Mouse (Mus musculus) midbrain, embryonic 16.5 days (tissue): ENCODE results near the gene Fam227a. TPM values are rescaled to one million over a fixed set of nuclear protein-coding genes. Genes with fewer than 3 reads are reported as not detected.

Source experiments
- ATAC-seq: fragments of 200-750 bp; cut with Nextera tagmentation; 2 replicates; pipeline ENCODE4 v1.8.0; 2017; ENCODE audit warnings: moderate TSS enrichment
- H3K27ac ChIP-seq: fragments of 300-500 bp; sonication (generic); 2 replicates; pipeline ENCODE4 v1.5.1; 2014; ENCODE audit warnings: mild to moderate bottlenecking, low read length, mixed read lengths
- H3K27me3 ChIP-seq: fragments of 300-500 bp; sonication (generic); 2 replicates; pipeline ENCODE4 v1.6.1; 2014; ENCODE audit warnings: low read depth, low read length, mixed read lengths; ENCODE audit not compliant: control insufficient read depth, insufficient read depth
- H3K36me3 ChIP-seq: fragments of 300-500 bp; sonication (generic); 2 replicates; pipeline ENCODE4 v1.6.1; 2014; ENCODE audit warnings: mild to moderate bottlenecking, low read length, moderate library complexity, mixed read lengths; ENCODE audit not compliant: control insufficient read depth, insufficient read depth
- H3K4me1 ChIP-seq: fragments of 300-500 bp; sonication (generic); 2 replicates; pipeline ENCODE4 v1.6.1; 2014; ENCODE audit warnings: mild to moderate bottlenecking, low read length, mixed read lengths; ENCODE audit not compliant: control insufficient read depth, insufficient read depth
- H3K4me2 ChIP-seq: fragments of 300-500 bp; sonication (generic); 2 replicates; pipeline ENCODE4 v1.6.1; 2014; ENCODE audit warnings: mild to moderate bottlenecking, low read length, mixed read lengths
- H3K4me3 ChIP-seq: fragments of 300-500 bp; sonication (generic); 2 replicates; pipeline ENCODE4 v1.5.1; 2014; ENCODE audit warnings: low read depth, mild to moderate bottlenecking, low read length, moderate library complexity, mixed read lengths
- H3K9ac ChIP-seq: fragments of 300-500 bp; sonication (generic); 2 replicates; pipeline ENCODE4 v1.6.1; 2014; ENCODE audit warnings: low read depth, low read length, mixed read lengths
- H3K9me3 ChIP-seq: fragments of 300-500 bp; sonication (generic); replicated peaks from 2 replicates; pipeline ENCODE4 v1.6.1; 2014; ENCODE audit warnings: mild to moderate bottlenecking, low read length, mixed read lengths; ENCODE audit not compliant: control insufficient read depth, poor library complexity, severe bottlenecking
- WGBS: fragments of 180-500 bp; shearing (Covaris S2); extraction: QIAGEN DNeasy Blood & Tissue Kit; methylation state at CpG from one replicate; pipeline ENCODE4 v1.1.7; 2014; 5-methylcytosine and 5-hydroxymethylcytosine counted together
- polyA plus RNA-seq: library from polyadenylated mRNA; unstranded; fragments of >200 nt; fragmentation: Nextera tagmentation; extraction: Ambion mirVana; gene quantifications from 2 replicates; pipeline ENCODE4 v1.2.1, GENCODE M21; 2015

The Fam227a gene
- 4.0 and 5.1 TPM in 2 replicates for polyA plus RNA-seq

GRCm38 (mm10) chr15:79658531-79659375 lies at the start of gene Fam227a, which contains the start of gene Cby1:
Gene Fam227a, minus strand, starts transcription at chr15:79658956.
Gene Cby1, plus strand, starts transcription at chr15:79659199.
- under 1% methylated on average over 55 of the region's 55 CpGs for WGBS
- Histone ChIP-seq H3K4me1 (peaks cover 10% of the 10 kb centered on the region), H3K9me3 (no peaks in the 10 kb centered on the region), H3K27me3 (no peaks in the 10 kb centered on the region), H3K4me3 (peak within 1 kb of the TSS; percentile 88), H3K36me3 (0 out of 2 replicates have a peak, but pooled peaks cover 2% of the 10 kb centered on the region), H3K9ac (peak within 1 kb of the TSS; percentile 92), H3K27ac (peak within 1 kb of the TSS; percentile 99), H3K4me2 (peak within 1 kb of the TSS; percentile 87)
- peak; percentile 89 for ATAC-seq

GRCm38 (mm10) chr15:79708229-79708822 lies 49.6 kb upstream of the Fam227a start:
- no peak for ATAC-seq
- 89% methylated on average over 5 of the region's 5 CpGs for WGBS
- peaks cover 29% of the 10 kb centered on the region for H3K36me3 ChIP-seq

GRCm38 (mm10) chr15:79706603-79707214 lies 48.0 kb upstream of the Fam227a start:
- peaks cover 19% of the 10 kb centered on the region for H3K36me3 ChIP-seq
- no peaks in the 10 kb centered on the region for H3K4me1 ChIP-seq
- no peaks in the 10 kb centered on the region for H3K27me3 ChIP-seq
- no peak overlapping the region for H3K27ac ChIP-seq
- WGBS: 85% methylated on average over 17 of the region's 17 CpGs
- H3K4me3 ChIP-seq: no peak overlapping the region
- ATAC-seq: no peak
- H3K4me2 ChIP-seq: no peak overlapping the region
- no peaks in the 10 kb centered on the region for H3K9me3 ChIP-seq
- H3K9ac ChIP-seq: no peak overlapping the region

More at GRCm38 (mm10) chr15:79708229-79708822, 49.6 kb upstream of the Fam227a start:
- Histone ChIP-seq H3K27me3 (no peaks in the 10 kb centered on the region), H3K4me1 (no peaks in the 10 kb centered on the region), H3K27ac (no peak overlapping the region), H3K9me3 (no peaks in the 10 kb centered on the region), H3K4me2 (no peak overlapping the region), H3K9ac (no peak overlapping the region), H3K4me3 (no peak overlapping the region)

- H3K4me1 ChIP-seq: peaks cover 9% of the 10 kb centered on the region
- 81% methylated on average over 9 of the region's 9 CpGs for WGBS
- H3K4me3 ChIP-seq: no peak overlapping the region
- H3K9me3 ChIP-seq: no peaks in the 10 kb centered on the region
- H3K4me2 ChIP-seq: no peak overlapping the region
- no peaks in the 10 kb centered on the region for H3K27me3 ChIP-seq
- H3K9ac ChIP-seq: no peak overlapping the region
- H3K27ac ChIP-seq: no peak overlapping the region
- no peak for ATAC-seq
- H3K36me3 ChIP-seq: no peaks in the 10 kb centered on the region
Observed at GRCm38 (mm10) chr15:79697558-79698187, 38.9 kb upstream of the Fam227a start.

- Histone ChIP-seq H3K27ac (no peak overlapping the region), H3K9ac (no peak overlapping the region), H3K36me3 (no peaks in the 10 kb centered on the region), H3K4me1 (peaks cover 15% of the 10 kb centered on the region), H3K27me3 (no peaks in the 10 kb centered on the region), H3K4me3 (no peak overlapping the region), H3K9me3 (no peaks in the 10 kb centered on the region), H3K4me2 (no peak overlapping the region)
- ATAC-seq: no peak
- 63% methylated on average over 6 of the region's 6 CpGs for WGBS
Observed at GRCm38 (mm10) chr15:79697011-79697410, 38.3 kb upstream of the Fam227a start.

GRCm38 (mm10) chr15:79696508-79696907 lies 37.8 kb upstream of the Fam227a start:
- Histone ChIP-seq H3K4me1 (peaks cover 20% of the 10 kb centered on the region), H3K27ac (no peak overlapping the region), H3K36me3 (no peaks in the 10 kb centered on the region), H3K9ac (no peak overlapping the region), H3K9me3 (no peaks in the 10 kb centered on the region), H3K27me3 (no peaks in the 10 kb centered on the region), H3K4me3 (no peak overlapping the region), H3K4me2 (no peak overlapping the region)
- 95% methylated on average over 2 of the region's 2 CpGs for WGBS
- ATAC-seq: no peak

GRCm38 (mm10) chr15:79695516-79695915 lies 36.8 kb upstream of the Fam227a start:
- WGBS: 75% methylated on average over 3 of the region's 3 CpGs
- no peak for ATAC-seq
- Histone ChIP-seq H3K4me3 (no peak overlapping the region), H3K27ac (no peak overlapping the region), H3K4me2 (no peak overlapping the region), H3K9me3 (no peaks in the 10 kb centered on the region), H3K27me3 (no peaks in the 10 kb centered on the region), H3K36me3 (no peaks in the 10 kb centered on the region), H3K9ac (no peak overlapping the region), H3K4me1 (peaks cover 21% of the 10 kb centered on the region)

GRCm38 (mm10) chr15:79694512-79694911 lies 35.8 kb upstream of the Fam227a start:
- no peak overlapping the region for H3K27ac ChIP-seq
- no peaks in the 10 kb centered on the region for H3K9me3 ChIP-seq
- no peaks in the 10 kb centered on the region for H3K27me3 ChIP-seq
- no peak overlapping the region for H3K4me2 ChIP-seq
- no peak overlapping the region for H3K4me3 ChIP-seq
- H3K4me1 ChIP-seq: peaks cover 24% of the 10 kb centered on the region
- ATAC-seq: no peak
- no peak overlapping the region for H3K9ac ChIP-seq
- 87% methylated on average over 4 of the region's 4 CpGs for WGBS
- no peaks in the 10 kb centered on the region for H3K36me3 ChIP-seq
